Mouse (Mus musculus): ENCODE results near the gene Stkld1. TPM values are rescaled to one million over a fixed set of nuclear protein-coding genes. Genes with fewer than 3 reads are reported as not detected.
A peak's percentile ranks its signal among the peaks of the same experiment; 100 is the strongest.
"Not testable (repeated sequence)": the region's sequence is repeated elsewhere in the genome, so short reads cannot be mapped to it uniquely, and the experiment has no call there.

Stkld1 gene
- total RNA-seq (2021) = under 1 TPM; 0.27 to 0.75 TPM

- peak; percentile 81 for DNase-seq (ENCODE audit: extremely low spot score in 1 of 2, low spot score in 1 of 2)
Observed at GRCm38 (mm10) chr2:26933304-26934055, at the start of gene Stkld1, which contains the start of gene Surf4. Stkld1 (plus strand) TSS chr2:26934047. Surf4 (minus strand) TSS chr2:26933928.

GRCm38 (mm10) chr2:26885541-26885940 is 48.3 kb upstream of the Stkld1 start:
- not testable (repeated sequence) for DNase-seq (ENCODE audit: extremely low spot score in 1 of 2, low spot score in 1 of 2)

DNA sequence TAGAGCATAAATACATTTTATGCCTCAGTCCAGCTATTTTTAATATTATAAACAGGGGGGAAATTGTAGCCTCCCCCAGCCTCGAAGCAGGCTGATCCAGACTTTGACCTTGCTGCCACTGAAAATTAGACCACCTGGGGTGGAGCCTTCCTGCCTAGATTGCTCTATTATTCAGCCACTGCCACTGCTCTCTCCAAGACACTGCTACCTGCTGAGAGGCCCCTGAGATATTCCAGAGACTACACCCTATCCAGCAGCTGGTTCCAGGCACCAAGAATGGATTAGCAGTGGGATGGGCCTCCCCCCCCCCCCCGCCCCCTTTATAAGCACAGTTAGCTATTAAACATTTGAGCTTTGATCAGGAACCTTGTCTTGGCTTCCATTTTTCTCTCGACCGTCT is 47.7 kb upstream of the Stkld1 start:
- not testable (repeated sequence) for DNase-seq (ENCODE audit: extremely low spot score in 1 of 2, low spot score in 1 of 2)

GRCm38 (mm10) chr2:26895898-26896297 is 37.9 kb upstream of the Stkld1 start:
- DNase-seq (ENCODE audit: extremely low spot score in 1 of 2, low spot score in 1 of 2) = no peak

GRCm38 (mm10) chr2:26900731-26901130 is 33.1 kb upstream of the Stkld1 start:
- no peak for DNase-seq (ENCODE audit: extremely low spot score in 1 of 2, low spot score in 1 of 2)

DNA sequence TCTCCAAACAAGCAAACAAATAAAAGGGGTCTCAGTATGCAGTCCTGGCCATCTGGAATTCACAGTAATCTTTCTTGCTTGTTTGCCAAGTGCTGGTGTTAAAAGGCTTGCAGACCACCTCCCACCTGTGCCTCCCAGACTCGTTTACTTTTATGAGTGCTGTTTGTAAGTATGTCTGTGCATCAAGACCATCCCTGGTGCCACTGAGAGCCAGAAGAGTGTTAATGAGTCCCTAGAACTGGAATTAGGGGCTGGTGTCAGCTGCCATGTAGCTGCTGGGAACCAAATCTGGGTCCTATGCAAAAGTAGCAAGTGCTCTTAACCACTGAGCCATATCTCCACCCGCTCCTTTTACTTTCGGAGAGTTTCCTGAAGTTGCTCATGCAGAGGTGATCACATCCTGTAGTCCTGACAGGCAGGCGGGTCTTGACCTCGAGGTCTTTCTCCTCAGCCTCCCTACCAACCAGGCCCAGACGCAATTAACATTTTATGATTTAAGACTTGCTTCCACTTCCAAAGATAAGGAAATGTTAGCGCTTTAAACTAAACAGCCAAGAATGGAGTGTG is 31.9 kb upstream of the Stkld1 start:
- DNase-seq (ENCODE audit: extremely low spot score in 1 of 2, low spot score in 1 of 2) = no peak

GRCm38 (mm10) chr2:26902467-26903220 is 31.2 kb upstream of the Stkld1 start, which contains the start of gene Surf6:
Surf6 (minus strand) TSS chr2:26902879.
- peak; percentile 82 to 87 for DNase-seq (ENCODE audit: extremely low spot score in 1 of 2, low spot score in 1 of 2)

DNA sequence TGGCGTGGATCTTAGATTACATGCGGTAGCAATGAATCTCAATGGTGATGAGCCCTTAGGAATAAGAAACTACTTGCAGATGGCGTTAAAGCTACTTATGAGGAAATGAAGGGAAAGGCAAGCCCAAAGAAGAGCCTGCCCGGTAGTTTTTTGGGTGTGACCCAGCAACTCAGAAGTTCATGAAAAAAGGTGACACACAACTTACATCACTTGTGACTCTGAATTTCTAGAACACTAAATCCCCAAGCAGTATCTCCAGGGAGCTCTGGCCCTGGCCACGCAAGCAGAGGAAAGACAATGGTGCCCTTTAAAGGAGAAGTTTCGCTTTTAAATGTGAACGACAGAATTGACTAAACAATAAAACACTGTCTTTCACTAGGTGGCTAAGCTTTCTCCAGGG is 30.5 kb upstream of the Stkld1 start:
- DNase-seq (ENCODE audit: extremely low spot score in 1 of 2, low spot score in 1 of 2) = no peak

DNA sequence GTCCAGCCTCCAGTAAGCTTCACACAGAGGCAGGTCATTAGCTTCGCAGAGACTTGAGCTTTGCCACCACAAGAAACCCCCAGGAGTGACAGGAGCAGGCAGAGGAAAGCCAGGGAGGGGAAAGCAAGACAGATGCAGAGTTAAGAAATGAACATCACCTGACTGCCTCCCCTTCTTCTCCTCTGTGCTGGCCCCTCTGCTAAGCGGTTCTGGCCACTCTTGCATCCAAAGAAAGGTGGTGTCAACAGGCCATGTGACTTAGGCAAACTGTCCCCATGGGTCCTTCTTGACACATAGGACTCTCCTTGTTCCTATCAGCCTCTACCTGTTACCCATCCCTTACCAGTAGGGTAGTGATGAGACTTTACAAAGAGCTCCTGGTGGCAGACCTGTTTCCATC is 27.9 kb upstream of the Stkld1 start:
- no peak for DNase-seq (ENCODE audit: extremely low spot score in 1 of 2, low spot score in 1 of 2)

DNA sequence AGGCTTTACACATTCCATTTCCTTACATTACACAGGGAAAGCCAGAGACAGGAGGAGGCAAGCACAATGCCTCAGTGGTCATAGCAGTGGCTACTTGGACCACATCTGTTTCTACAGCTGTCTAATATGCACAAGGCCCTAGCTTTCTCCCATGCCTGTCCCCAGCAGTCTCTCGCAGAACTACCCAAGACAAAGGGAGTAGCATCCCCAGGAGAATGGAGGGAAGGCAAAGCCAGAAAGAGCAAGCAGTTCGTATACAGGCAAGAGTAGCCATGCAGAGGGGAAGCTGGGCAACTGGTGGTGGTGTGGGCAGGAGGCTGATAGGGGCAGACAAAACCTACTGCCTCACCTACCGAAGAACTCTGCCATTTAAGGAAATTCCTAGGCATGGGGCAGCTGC is 27.4 kb upstream of the Stkld1 start:
- no peak for DNase-seq (ENCODE audit: extremely low spot score in 1 of 2, low spot score in 1 of 2)

DNA sequence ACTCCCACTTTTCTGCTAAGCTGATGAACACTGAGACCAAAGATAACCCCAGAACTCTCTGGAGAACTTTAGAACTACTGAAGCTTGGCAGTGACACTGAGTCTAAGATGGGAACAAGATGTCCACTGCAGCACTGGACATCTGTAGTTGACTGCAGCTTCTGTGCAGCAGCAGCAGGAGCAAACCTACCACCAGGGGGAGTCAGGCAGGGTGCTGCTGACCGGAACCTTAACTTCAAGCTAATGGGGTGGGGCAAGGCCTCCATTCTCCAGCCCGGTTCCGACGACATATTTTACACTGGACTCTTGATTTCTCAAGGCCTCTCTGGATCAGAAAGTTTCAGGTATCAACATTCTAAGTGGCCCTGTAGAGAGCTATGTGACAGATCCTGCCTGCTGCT is 26.7 kb upstream of the Stkld1 start:
- DNase-seq (ENCODE audit: extremely low spot score in 1 of 2, low spot score in 1 of 2) = no peak

DNA sequence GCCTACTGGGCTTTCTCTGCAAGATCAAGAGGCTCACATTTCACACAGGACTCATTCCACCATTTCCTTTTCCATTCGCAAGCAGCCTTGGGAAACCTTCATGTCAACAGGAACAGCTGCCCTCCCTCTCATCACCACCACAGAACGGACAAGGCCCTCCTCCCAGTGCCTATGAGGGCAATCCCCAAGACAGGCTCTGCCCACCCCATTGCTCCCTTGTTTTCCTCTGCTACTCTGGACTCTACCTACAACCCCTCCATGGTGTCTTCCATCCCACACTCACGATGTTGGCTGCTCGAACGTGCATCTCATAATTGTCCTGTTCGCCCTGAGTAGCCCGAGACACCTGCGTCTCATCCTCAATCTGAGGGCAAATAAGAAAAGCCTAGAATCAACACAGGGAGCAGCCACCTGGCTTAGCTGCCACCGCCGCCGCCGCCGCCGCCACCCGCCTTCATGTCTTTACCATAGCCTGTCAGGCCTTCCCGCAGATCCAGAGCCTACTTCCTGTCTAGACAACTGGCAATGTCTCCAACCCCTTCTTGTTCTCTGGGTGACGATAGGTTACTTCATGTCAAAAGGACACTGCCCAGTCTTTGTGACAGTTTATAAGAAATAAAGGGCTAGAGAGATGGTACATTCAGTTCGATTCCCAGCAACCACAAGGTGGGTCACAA is 25.0 kb upstream of the Stkld1 start:
- no peak for DNase-seq (ENCODE audit: extremely low spot score in 1 of 2, low spot score in 1 of 2)

DNA sequence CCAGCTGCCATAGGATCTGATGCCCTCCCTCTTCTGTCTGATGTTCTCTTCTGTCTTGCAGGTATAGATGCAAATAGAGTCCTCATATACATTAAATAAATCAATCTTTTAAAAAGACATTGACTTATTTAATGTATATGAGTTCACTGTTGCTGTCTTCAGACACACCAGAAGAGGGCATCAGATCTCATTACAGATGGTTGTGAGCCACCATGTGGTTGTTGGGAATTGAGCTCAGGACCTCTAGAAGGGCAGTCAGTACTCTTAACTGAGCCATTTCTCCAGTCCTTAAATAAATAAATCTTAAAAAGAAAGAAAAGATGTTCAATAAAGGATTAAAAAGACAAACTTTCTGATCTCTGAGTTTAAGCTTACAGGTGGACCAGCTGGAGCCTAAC is 24.5 kb upstream of the Stkld1 start:
- no peak for DNase-seq (ENCODE audit: extremely low spot score in 1 of 2, low spot score in 1 of 2)

GRCm38 (mm10) chr2:26910124-26910993 is 23.5 kb upstream of the Stkld1 start, which contains the start of the genes Med22 and Rpl7a:
Med22 (minus strand) TSS chr2:26910677.
Rpl7a (plus strand) TSS chr2:26910764.
- DNase-seq (ENCODE audit: extremely low spot score in 1 of 2, low spot score in 1 of 2) = peak; percentile 99 to 100

DNA sequence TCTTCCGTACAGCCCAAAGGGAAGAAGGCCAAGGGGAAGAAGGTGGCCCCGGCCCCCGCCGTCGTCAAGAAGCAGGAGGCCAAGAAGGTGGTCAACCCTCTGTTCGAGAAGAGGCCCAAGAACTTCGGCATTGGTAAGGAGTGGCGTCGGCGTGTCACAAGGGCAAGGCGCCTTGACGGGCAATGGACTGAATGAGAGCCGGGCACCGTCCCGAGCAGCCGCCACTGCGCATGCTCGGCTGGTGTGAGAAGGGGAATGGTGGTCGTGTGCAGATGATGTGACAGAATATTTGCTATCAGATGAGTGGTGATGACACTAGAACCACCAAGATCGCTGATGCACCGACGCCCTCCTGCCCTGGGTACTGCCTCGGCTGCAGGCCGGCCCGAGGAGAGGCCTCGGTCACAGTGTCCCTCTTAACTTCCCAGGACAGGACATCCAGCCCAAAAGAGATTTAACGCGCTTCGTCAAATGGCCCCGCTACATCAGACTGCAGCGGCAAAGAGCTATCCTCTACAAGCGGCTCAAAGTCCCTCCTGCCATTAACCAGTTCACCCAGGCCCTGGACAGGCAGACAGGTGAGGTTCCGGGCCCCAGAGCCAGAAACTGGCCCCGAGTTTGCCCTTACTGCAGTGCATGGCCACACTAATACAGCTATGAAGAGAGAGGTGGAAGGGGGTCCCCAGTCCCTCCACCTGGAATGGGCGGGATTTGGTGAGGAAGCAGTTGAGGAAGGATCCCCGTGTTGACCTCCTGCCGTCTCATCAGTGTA is 22.7 kb upstream of the Stkld1 start:
- DNase-seq (ENCODE audit: extremely low spot score in 1 of 2, low spot score in 1 of 2) = peak in 1 of 2 experiments; percentile 57

- no peak for DNase-seq (ENCODE audit: extremely low spot score in 1 of 2, low spot score in 1 of 2)
Observed at GRCm38 (mm10) chr2:26912253-26912770, 21.5 kb upstream of the Stkld1 start.

DNA sequence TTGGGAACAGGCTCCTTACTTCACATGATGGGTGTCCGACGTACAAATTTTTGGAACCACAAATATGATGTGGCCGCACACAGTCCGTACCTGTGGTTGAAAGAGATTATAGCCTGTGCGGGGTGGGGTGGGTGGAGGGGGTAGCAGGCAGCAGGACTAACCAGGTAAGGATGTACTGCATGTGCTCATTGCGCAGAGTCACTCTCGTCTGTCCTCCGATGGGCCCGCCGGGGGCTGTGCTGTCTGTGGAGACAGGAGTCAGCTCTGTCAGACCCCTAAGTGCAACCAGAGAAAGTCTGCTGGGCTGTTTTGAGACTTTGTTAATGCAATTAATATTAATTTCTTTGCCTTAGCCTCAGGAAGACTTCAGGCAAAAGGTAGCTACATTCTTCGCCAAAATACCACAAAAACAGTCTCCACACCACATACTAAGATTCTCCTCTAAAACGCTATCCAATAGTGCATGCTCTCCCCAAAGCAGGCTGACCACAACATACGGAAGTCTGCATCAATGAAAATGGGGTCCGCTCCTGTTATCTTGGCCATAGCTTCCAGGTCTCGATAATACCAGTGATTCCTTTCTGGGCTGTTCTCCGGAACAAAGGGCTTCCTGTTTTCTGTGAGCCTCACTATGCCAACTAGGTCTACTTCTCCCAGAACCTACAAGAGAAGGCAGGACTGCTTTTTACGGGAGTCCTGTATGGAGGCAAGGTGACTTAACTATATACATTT is 20.3 kb upstream of the Stkld1 start:
- no peak for DNase-seq (ENCODE audit: extremely low spot score in 1 of 2, low spot score in 1 of 2)
